Mouse (Mus musculus) forebrain, embryonic 10.5 days (tissue): ENCODE measurements around the gene Sema6d. TPM values are rescaled to one million over a fixed set of nuclear protein-coding genes. Genes with fewer than 3 reads are reported as not detected.

Source experiments
- DNase-seq: peaks from one replicate; pipeline ENCODE4 v3.0.0-alpha.2; 2017; ENCODE audit warnings: low spot score; ENCODE audit errors: extremely low spot score
- H3K27ac ChIP-seq: fragments of 300-500 bp; sonication (generic); 2 replicates; pipeline ENCODE4 v1.5.1; 2016; ENCODE audit warnings: mild to moderate bottlenecking
- H3K27me3 ChIP-seq: fragments of 300-500 bp; sonication (generic); 2 replicates; pipeline ENCODE4 v1.6.1; 2016; ENCODE audit warnings: mild to moderate bottlenecking; ENCODE audit not compliant: poor library complexity, severe bottlenecking
- H3K36me3 ChIP-seq: fragments of 300-500 bp; sonication (generic); replicated peaks from 2 replicates; pipeline ENCODE4 v1.6.1; 2016; ENCODE audit warnings: mild to moderate bottlenecking, moderate library complexity
- H3K4me1 ChIP-seq: fragments of 300-500 bp; sonication (generic); 2 replicates; pipeline ENCODE4 v1.6.1; 2016
- H3K4me3 ChIP-seq: fragments of 300-500 bp; sonication (generic); 2 replicates; pipeline ENCODE4 v1.5.1; 2016; ENCODE audit warnings: mild to moderate bottlenecking, moderate library complexity
- H3K9me3 ChIP-seq: fragments of 300-500 bp; sonication (generic); 2 replicates; pipeline ENCODE4 v1.6.1; 2016; ENCODE audit warnings: mild to moderate bottlenecking, moderate library complexity
- WGBS: fragments of 180-500 bp; shearing (Covaris S2); methylation state at CpG from one replicate; pipeline ENCODE4 v1.1.7; 2016; 5-methylcytosine and 5-hydroxymethylcytosine counted together
- polyA plus RNA-seq: library from polyadenylated mRNA; unstranded; fragments of >200 nt; fragmentation: Nextera tagmentation; extraction: Ambion mirVana; gene quantifications from 2 replicates; pipeline ENCODE4 v1.2.1, GENCODE M21; 2016

Sema6d gene
- polyA plus RNA-seq, 1 experiment from 2014 or later = 4.8 TPM

- DNase-seq = no peak
- no peaks in the 10 kb centered on the region for H3K27me3 ChIP-seq
- no peaks in the 10 kb centered on the region for H3K9me3 ChIP-seq
- H3K4me1 ChIP-seq = no peaks in the 10 kb centered on the region; the same call in 1 of the 2 replicates
- no peak overlapping the region for H3K4me3 ChIP-seq
- H3K36me3 ChIP-seq = no peaks in the 10 kb centered on the region
- 89% methylated on average over 7 of the region's 7 CpGs for WGBS
- H3K27ac ChIP-seq = no peak overlapping the region
These were observed 536.7 kb downstream of the Sema6d start for GRCm38 (mm10) chr2:124626425-124626824.

GRCm38 (mm10) chr2:124627664-124628063, 537.9 kb downstream of the Sema6d start:
- 84% methylated on average over 5 of the region's 5 CpGs for WGBS
- no peak overlapping the region for H3K27ac ChIP-seq

GRCm38 (mm10) chr2:124628701-124629100, 538.9 kb downstream of the Sema6d start:
- WGBS = 94% methylated on average over 7 of the region's 7 CpGs
- Histone ChIP-seq H3K9me3 (no peaks in the 10 kb centered on the region), H3K4me1 (no peaks in the 10 kb centered on the region; the same call in 1 of the 2 replicates), H3K27me3 (no peaks in the 10 kb centered on the region), H3K27ac (no peak overlapping the region), H3K4me3 (no peak overlapping the region), H3K36me3 (no peaks in the 10 kb centered on the region)
- DNase-seq = no peak

More at GRCm38 (mm10) chr2:124627664-124628063, 537.9 kb downstream of the Sema6d start:
- DNase-seq = no peak
- no peaks in the 10 kb centered on the region for H3K9me3 ChIP-seq
- no peaks in the 10 kb centered on the region for H3K36me3 ChIP-seq
- H3K27me3 ChIP-seq = no peaks in the 10 kb centered on the region
- no peak overlapping the region for H3K4me3 ChIP-seq
- no peaks in the 10 kb centered on the region; the same call in 1 of the 2 replicates for H3K4me1 ChIP-seq

GRCm38 (mm10) chr2:124634400-124634998, 544.7 kb downstream of the Sema6d start:
- peaks cover 37% of the 10 kb centered on the region for H3K4me1 ChIP-seq
- H3K27ac ChIP-seq = no peak overlapping the region
- no peak for DNase-seq
- H3K27me3 ChIP-seq = peaks cover 4% of the 10 kb centered on the region; the same call in 1 of the 2 replicates
- H3K4me3 ChIP-seq = no peak overlapping the region
- no peaks in the 10 kb centered on the region for H3K9me3 ChIP-seq
- 91% methylated on average over 7 of the region's 7 CpGs for WGBS
- no peaks in the 10 kb centered on the region for H3K36me3 ChIP-seq

GRCm38 (mm10) chr2:124635271-124635865, 545.6 kb downstream of the Sema6d start:
- Histone ChIP-seq H3K36me3 (no peaks in the 10 kb centered on the region), H3K27ac (0 out of 2 replicates have a peak overlapping the region, but pooled peaks have one; percentile 40), H3K9me3 (no peaks in the 10 kb centered on the region), H3K27me3 (peaks cover 4% of the 10 kb centered on the region; the same call in 1 of the 2 replicates), H3K4me3 (no peak overlapping the region), H3K4me1 (peaks cover 41% of the 10 kb centered on the region)
- WGBS = 54% methylated on average over 8 of the region's 8 CpGs
- no peak for DNase-seq

- 34% methylated on average over 4 of the region's 4 CpGs for WGBS
- Histone ChIP-seq H3K4me1 (peaks cover 51% of the 10 kb centered on the region), H3K4me3 (no peak overlapping the region), H3K27me3 (peaks cover 4% of the 10 kb centered on the region; the same call in 1 of the 2 replicates), H3K27ac (no peak overlapping the region), H3K36me3 (no peaks in the 10 kb centered on the region), H3K9me3 (no peaks in the 10 kb centered on the region)
- no peak for DNase-seq
These were observed 547.3 kb downstream of the Sema6d start for GRCm38 (mm10) chr2:124637080-124637479.

GRCm38 (mm10) chr2:124639221-124639963, 549.6 kb downstream of the Sema6d start:
- 70% methylated on average over 5 of the region's 5 CpGs for WGBS
- no peaks in the 10 kb centered on the region for H3K36me3 ChIP-seq
- H3K4me1 ChIP-seq = peaks cover 51% of the 10 kb centered on the region
- H3K27ac ChIP-seq = no peak overlapping the region
- H3K4me3 ChIP-seq = no peak overlapping the region
- no peaks in the 10 kb centered on the region for H3K9me3 ChIP-seq
- no peak for DNase-seq
- H3K27me3 ChIP-seq = peaks cover 4% of the 10 kb centered on the region; the same call in 1 of the 2 replicates

- H3K27me3 ChIP-seq = peaks cover 4% of the 10 kb centered on the region; the same call in 1 of the 2 replicates
- DNase-seq = no peak
- peaks cover 44% of the 10 kb centered on the region for H3K4me1 ChIP-seq
- no peak overlapping the region for H3K27ac ChIP-seq
- no peaks in the 10 kb centered on the region for H3K36me3 ChIP-seq
- no peak overlapping the region for H3K4me3 ChIP-seq
- no peaks in the 10 kb centered on the region for H3K9me3 ChIP-seq
- 40% methylated on average over 6 of the region's 6 CpGs for WGBS
These were observed 550.9 kb downstream of the Sema6d start for GRCm38 (mm10) chr2:124640500-124641193.

GRCm38 (mm10) chr2:124641194-124641558, 551.4 kb downstream of the Sema6d start:
- H3K36me3 ChIP-seq = no peaks in the 10 kb centered on the region
- H3K4me1 ChIP-seq = peaks cover 39% of the 10 kb centered on the region
- H3K4me3 ChIP-seq = no peak overlapping the region
- H3K27ac ChIP-seq = no peak overlapping the region
- H3K27me3 ChIP-seq = peaks cover 1% of the 10 kb centered on the region; the same call in 1 of the 2 replicates
- no peak for DNase-seq
- WGBS = 28% methylated on average over 5 of the region's 5 CpGs
- H3K9me3 ChIP-seq = no peaks in the 10 kb centered on the region

- DNase-seq = no peak
- Histone ChIP-seq H3K9me3 (no peaks in the 10 kb centered on the region), H3K4me3 (no peak overlapping the region), H3K27ac (no peak overlapping the region), H3K27me3 (no peaks in the 10 kb centered on the region), H3K36me3 (no peaks in the 10 kb centered on the region), H3K4me1 (peaks cover 31% of the 10 kb centered on the region)
- 74% methylated on average over 3 of the region's 3 CpGs for WGBS
These were observed 552.4 kb downstream of the Sema6d start for GRCm38 (mm10) chr2:124642131-124642530.

- H3K36me3 ChIP-seq = no peaks in the 10 kb centered on the region
- no peaks in the 10 kb centered on the region for H3K9me3 ChIP-seq
- no peaks in the 10 kb centered on the region for H3K4me1 ChIP-seq
- H3K27me3 ChIP-seq = no peaks in the 10 kb centered on the region
- H3K27ac ChIP-seq = no peak overlapping the region
- no peak for DNase-seq
- WGBS = 94% methylated on average over 2 of the region's 2 CpGs
- no peak overlapping the region for H3K4me3 ChIP-seq
These were observed 560.8 kb downstream of the Sema6d start for GRCm38 (mm10) chr2:124650609-124651008.

GRCm38 (mm10) chr2:124651146-124651545, 561.4 kb downstream of the Sema6d start:
- no peaks in the 10 kb centered on the region for H3K27me3 ChIP-seq
- H3K4me3 ChIP-seq = no peak overlapping the region
- no peaks in the 10 kb centered on the region for H3K36me3 ChIP-seq
- no peaks in the 10 kb centered on the region for H3K4me1 ChIP-seq
- H3K27ac ChIP-seq = no peak overlapping the region
- DNase-seq = no peak
- WGBS = 82% methylated on average over 5 of the region's 5 CpGs
- H3K9me3 ChIP-seq = no peaks in the 10 kb centered on the region
